Mouse (Mus musculus) ovary, postnatal 36 days (tissue): Measurements from ENCODE around the gene Olfr24.
"Not testable (repeated sequence)": the region's sequence is repeated elsewhere in the genome, so short reads cannot be mapped to it uniquely, and the experiment has no call there.

ENCODE experiments used
- DNase-seq: peaks from one replicate; pipeline ENCODE4 v3.0.0; 2022; ENCODE audit warnings: low spot score, mixed read lengths

Gene Olfr24

DNA sequence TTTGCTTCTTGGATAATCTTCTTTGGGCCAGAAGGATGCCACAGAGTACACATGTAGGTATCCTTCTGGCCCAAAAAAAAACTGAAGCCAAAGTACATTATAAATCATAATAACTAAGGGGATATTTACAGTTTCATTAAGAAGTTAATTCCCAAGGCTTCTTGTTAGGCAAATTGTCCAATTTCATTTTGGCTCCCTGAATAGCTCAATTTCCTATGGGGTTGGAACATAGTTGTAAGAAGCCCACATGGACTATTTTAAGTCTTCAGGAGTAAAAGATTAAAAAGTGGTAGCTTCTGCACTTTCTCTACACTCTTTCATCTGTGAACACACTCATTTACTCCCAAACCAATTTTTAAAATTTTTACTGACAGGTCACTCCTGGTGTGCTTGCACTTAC, at the start of gene Olfr24:
TSS of gene Olfr24 (minus strand) at position 101 of the 400 bp plus-strand sequence.
- no peak for DNase-seq

DNA sequence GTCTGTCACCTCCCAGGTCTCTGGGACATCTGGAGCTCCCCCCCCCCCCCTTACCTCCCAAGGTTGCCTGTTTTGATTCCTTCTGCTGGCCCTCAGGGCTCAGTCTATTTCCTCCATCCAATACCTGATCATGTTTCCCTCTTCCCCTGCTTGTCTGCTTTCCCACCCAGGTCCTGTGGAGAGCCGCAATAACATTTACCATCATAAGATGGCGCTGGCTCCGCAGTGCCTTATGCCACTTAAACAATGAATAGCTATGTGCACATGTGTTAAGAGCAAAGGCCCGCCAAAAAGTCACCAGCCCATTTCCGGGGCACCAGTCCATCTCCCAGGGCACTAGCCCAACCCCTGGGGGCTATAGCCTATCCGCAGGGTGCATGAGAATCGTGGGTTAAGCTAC, 21.5 kb upstream of the Olfr24 start:
- DNase-seq, result no peak

DNA sequence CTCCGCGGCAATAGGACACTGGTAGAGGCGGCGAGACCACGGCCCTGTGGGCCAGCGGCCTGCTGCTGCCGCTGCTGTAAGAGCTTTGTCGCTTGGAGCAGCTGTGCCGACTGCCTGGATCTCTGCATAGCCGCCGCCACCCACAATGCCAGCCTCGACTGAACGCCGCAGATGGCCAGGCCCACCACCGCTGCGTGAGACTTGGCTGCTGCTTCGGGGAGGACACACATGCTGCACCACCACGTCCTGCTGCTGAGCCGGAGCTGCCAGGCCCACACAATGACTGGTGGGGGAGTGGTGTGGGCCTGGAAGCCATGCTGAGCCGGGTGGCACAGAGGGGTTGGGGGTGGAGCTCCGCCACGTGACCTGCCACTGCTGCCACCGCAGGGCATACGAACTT, 15.7 kb upstream of the Olfr24 start:
- DNase-seq, result no peak

DNA sequence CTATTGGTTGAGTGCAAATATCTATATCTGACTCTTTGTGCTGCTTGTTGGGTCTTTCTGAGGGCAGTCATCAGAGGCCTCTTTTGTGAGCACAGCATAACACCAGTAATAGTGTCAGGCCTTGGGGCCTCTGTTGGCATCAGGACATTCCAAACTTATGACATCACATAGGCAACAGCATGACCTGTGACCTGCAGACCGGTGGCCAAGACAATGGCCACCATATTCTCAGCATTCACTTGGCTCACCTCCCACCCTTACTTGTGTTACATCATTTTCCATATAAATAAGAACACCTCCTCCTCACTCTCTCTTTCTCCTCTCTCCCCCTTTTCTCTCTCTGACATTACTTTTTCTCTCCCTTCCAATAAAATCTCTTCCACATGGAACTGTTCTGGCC, 15.2 kb upstream of the Olfr24 start:
- no peak for DNase-seq

DNA sequence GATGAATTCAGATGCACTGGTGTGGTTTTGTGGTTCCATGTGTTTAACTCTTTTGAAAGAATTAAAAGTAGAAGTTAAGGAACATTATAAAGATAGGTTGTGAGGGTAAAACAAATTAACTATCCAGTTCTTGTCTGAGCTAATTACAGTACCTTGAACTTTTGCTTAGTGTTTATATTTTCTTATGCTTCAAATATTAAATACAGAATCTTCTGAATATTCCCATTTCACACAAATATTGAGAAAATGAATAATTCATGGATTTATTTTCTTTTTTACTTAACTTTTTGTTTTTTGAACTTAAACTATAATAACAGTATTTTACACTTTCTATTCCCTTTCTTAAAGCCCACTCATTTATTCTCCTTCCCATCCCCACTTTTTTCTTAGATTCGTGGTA, 8.2 kb downstream of the Olfr24 start:
- no peak for DNase-seq

DNA sequence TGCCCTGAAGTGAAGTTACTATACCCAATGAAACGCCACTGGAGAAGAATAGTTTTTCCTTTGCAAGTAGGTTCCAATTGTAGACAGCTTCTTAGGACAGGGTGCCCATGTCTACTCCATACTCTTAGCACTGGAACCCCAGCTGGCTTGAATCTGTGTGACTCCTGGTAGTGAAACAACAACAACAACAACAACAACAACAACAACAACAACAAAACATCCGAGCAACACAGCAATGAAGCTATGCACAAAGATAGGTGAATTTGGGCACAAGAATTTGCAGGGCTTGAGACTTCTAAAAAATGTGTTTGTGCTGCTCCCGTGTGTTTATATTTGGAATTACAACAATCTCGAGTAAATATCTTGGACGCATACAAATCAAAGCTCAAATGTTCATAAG, 19.2 kb downstream of the Olfr24 start:
- no peak for DNase-seq

DNA sequence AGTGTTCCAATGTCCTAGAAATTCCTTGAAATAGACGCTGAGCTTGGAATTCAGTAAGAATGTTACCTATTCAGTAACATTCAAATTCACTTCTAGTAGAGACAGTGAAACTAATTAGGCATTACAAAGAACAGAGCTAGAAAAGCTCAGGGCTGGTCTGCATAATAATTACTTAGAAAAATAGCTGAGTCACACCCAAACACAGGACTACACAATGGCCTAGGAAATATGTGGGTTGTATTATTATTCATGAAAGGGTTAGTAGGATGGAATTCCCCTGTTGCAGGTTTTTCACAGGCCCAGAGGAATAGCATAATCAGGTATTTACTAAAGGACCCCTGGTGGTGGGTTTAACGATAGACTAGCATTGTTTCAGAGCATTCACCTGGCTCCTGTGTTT, 29.6 kb downstream of the Olfr24 start:
- DNase-seq, result not testable (repeated sequence)

DNA sequence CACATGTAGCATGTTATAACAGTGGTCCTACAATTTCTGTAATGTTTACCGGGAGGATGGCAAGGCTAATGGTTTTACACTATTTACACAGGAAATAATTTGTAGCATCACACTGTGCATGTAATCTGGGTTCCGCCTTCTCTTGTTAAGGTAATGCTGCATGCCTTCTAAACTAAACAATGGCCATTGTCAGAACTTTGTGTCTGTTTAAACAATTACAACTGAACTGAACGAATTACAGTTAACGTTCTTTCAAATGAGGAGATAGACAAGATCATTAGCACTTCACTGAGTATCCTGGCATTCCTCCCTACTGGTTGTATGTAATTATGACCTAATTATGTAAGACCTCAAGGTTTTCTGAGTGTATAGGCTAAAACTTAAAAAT, 41.1 kb downstream of the Olfr24 start:
- DNase-seq, result no peak

DNA sequence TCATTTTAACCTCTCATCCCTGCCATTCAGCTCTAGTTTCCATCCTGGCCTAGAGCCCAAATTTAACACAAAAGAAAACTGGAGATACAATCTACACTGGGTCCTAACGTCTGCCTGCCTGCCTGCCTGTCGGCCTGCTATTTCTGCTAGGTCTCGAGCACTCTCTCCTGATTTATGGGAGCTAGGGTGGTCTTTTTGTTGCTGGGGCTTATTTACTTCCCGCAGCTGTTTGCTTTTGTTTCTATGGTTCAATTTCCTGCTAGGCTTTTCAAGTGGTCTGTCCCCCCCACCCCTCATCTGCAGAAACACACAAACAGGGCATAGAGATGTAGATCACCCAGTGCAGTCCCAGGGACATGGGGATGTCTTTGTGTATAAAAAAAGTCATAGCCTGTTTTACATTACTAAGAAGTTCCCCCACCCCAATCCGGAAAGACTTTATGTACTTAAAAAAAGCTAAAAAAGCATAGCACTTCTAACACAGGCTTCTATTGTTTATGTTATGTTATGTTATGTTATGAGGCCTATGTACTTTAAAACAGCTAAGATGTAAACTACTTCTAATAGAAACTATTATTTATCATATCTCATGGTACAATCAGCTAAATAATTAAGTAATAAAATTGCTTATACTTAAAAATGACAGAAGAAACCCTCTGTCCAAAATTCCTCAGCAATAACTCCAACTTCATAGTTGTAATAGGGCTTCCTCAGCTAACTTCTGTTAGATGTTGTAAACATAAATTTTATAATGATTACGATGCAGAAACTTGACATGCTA, 41.7 kb downstream of the Olfr24 start:
- DNase-seq, result no peak

DNA sequence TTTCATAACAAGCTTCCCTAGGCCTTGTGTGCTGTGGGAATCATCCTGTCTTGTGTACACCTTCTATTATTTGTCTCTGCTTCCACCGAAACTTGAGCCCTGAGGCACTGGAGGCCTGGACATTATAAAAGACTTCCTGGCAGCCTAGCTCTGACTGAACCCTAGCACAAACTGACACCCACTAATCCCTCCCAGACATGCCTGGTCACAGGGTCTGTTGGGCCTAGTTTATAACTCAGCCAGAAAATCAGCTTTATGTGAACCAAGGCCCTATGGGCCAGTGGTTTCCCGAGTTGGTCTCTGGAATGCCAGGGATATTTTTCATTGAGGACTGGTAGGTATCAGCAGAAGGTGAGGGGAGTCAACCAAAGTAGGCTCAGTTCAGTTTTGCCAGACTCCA, 42.8 kb downstream of the Olfr24 start:
- no peak for DNase-seq

DNA sequence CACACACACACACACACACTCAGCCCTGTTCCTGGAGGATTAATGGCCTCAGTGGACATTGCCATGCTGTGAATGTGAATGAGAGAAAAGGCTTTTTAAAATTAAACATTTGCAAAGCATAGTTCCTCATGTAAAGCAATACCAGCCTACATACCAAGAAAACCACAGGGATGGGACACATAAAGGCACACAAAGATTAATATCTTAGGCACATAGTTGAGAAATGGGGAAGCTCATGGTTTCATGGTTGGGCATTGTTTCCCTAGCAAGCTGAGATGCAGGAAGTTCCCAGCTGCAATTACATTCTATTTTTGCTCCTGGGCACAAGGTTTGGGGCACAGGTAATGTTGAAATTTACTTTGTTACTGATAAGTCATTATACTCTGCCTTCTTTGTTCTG, 58.2 kb downstream of the Olfr24 start:
- DNase-seq, result no peak
